Mouse (Mus musculus): ENCODE measurements at regions not wholly inside any gene's neighbourhood (a gene's known extent, or its start where the extent isn't known, plus 50 kb on each side); places are given as distances from the start of the nearest gene placed in this dataset.

DNA sequence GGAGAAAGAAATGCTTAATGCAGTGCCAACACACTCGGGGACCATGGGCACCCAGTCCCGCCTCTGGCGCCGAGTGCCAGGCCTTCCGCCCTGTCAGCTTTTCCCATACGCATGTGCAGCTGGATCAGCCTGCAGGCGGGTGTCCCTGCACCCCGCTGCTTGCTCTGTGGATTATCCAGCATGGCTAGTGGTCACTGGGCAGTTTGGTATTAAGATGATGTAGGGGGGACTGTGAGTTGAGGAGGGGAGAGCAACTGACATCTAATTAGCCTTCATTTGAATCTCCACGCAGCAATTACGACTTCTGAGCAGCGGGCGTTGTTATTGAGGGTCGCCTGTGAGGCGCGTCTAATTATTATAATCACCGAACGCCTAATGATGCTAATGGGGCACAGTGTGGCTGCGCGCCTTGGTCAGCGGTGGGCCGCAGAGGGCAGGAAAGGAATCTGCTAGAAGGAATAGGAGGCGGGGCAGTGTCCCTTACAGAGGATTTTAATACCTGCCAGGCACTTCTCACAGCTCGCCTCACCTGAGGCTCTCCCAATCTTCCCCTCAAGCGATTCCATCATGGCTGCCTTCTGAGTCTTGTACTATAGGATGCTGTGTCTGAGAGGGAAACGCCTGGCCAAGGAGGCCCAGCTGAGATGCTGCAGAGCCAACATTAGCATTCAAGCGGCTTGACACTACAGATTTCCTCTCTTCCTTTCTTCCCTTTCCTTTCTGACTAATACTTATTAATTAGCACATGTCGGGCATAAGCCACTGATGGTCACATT lies 116.3 kb downstream of the Cyld start:
- TF ChIP-seq EP300 (optimal IDR thresholded peaks at IDR 0.05) (no peak), CTCF (IDR thresholded peaks at IDR 0.05; ENCODE audit: low read depth) (no peak)

Measured in stomach, postnatal 0 days (tissue).